Mouse (Mus musculus): ENCODE data around the gene Slc25a44.
"Not testable (repeated sequence)": the region's sequence is repeated elsewhere in the genome, so short reads cannot be mapped to it uniquely, and the experiment has no call there.

The Slc25a44 gene

GRCm38 (mm10) chr3:88450379-88451131 is 25.6 kb upstream of the Slc25a44 start:
- no peak for DNase-seq (ENCODE audit: low spot score)

GRCm38 (mm10) chr3:88449395-88450023 is 24.6 kb upstream of the Slc25a44 start:
- DNase-seq (ENCODE audit: low spot score), result peak; percentile 76

GRCm38 (mm10) chr3:88448443-88448842 is 23.5 kb upstream of the Slc25a44 start:
- DNase-seq (ENCODE audit: low spot score), result no peak

GRCm38 (mm10) chr3:88447676-88448183 is 22.8 kb upstream of the Slc25a44 start:
- DNase-seq (ENCODE audit: low spot score), result no peak

GRCm38 (mm10) chr3:88446471-88447123 is 21.7 kb upstream of the Slc25a44 start:
- DNase-seq (ENCODE audit: low spot score), result no peak

- DNase-seq (ENCODE audit: low spot score), result no peak
Measured at GRCm38 (mm10) chr3:88442888-88443287, 17.9 kb upstream of the Slc25a44 start.

GRCm38 (mm10) chr3:88442488-88442887 is 17.5 kb upstream of the Slc25a44 start:
- no peak for DNase-seq (ENCODE audit: low spot score)

GRCm38 (mm10) chr3:88440500-88441381 is 15.8 kb upstream of the Slc25a44 start:
- DNase-seq (ENCODE audit: low spot score), result peak; percentile 80

- DNase-seq (ENCODE audit: low spot score), result no peak
Measured at GRCm38 (mm10) chr3:88439582-88439981, 14.6 kb upstream of the Slc25a44 start.

GRCm38 (mm10) chr3:88437454-88437853 is 12.5 kb upstream of the Slc25a44 start:
- DNase-seq (ENCODE audit: low spot score), result no peak

GRCm38 (mm10) chr3:88436395-88437201 is 11.7 kb upstream of the Slc25a44 start:
- peak; percentile 87 for DNase-seq (ENCODE audit: low spot score)

- no peak for DNase-seq (ENCODE audit: low spot score)
Measured at GRCm38 (mm10) chr3:88435515-88435914, 10.6 kb upstream of the Slc25a44 start.

- DNase-seq (ENCODE audit: low spot score), result not testable (repeated sequence)
Measured at GRCm38 (mm10) chr3:88428639-88429038, 3.7 kb upstream of the Slc25a44 start.

- no peak for DNase-seq (ENCODE audit: low spot score)
Measured at GRCm38 (mm10) chr3:88427342-88427905, 2.5 kb upstream of the Slc25a44 start.

GRCm38 (mm10) chr3:88425708-88426420 is 925 bp upstream of the Slc25a44 start:
- DNase-seq (ENCODE audit: low spot score), result no peak

GRCm38 (mm10) chr3:88425330-88425689 is 371 bp upstream of the Slc25a44 start:
- no peak for DNase-seq (ENCODE audit: low spot score)

GRCm38 (mm10) chr3:88422020-88422720 is 2.8 kb downstream of the Slc25a44 start:
- DNase-seq (ENCODE audit: low spot score), result no peak

GRCm38 (mm10) chr3:88420771-88421170 is 4.2 kb downstream of the Slc25a44 start:
- DNase-seq (ENCODE audit: low spot score), result no peak

GRCm38 (mm10) chr3:88418016-88418415 is 6.9 kb downstream of the Slc25a44 start:
- no peak for DNase-seq (ENCODE audit: low spot score)
